Mouse (Mus musculus) gastrocnemius, postnatal 25 days (tissue): ENCODE data around the gene Ddi2. TPM values are rescaled to one million over a fixed set of nuclear protein-coding genes. Genes with fewer than 3 reads are reported as not detected.

Experiments
- DNase-seq: peaks from one replicate; pipeline ENCODE4 v3.0.0; 2022
- total RNA-seq, 2 experiments: library from RNA; stranded (reverse); gene quantifications; 1 replicate in 1 of 2; 2 replicates in 1 of 2; pipeline ENCODE4 v1.2.3; 2021

The Ddi2 gene
- total RNA-seq, 2 experiments from 2014 or later = 34.4 to 42.4 TPM

DNA sequence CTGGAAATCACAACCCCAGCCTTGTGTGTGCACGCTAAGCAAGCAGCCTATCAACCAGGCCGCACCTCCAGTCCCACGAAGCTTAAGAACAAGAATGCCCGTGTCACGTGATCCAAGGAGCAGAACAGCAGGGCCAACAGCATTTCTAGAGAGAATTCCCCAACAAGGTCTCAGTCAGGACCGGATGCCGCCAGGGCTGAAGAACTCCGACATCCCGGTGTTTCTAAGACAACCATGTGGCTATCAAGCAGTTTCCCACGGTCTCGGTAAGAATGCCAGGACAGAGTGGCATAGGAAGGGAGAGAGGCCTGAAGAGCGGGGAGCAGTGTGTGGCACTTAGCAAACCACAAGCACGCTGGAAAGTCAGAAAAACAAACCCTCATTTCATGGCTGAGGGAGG is 69.4 kb downstream of the Ddi2 start:
- DNase-seq = no peak

DNA sequence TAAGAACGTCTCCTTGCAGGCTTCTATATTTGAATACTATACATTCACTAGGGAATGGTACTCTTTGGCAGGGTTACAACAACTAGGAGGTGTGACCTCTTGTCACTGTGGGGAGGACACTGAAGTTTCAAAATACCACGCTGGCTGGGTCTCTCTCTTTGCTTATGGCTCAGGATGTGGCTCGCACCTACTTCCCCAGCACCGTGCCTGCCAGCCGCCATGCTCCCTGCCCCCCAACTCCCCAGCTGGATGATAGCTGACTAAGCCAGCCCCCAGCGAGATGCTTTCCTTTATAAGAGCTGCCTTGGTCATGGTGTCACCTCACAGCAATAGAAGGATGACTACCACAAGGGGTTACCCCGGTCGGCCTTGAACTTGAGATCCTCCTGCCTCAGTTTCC is 70.2 kb downstream of the Ddi2 start:
- no peak for DNase-seq

DNA sequence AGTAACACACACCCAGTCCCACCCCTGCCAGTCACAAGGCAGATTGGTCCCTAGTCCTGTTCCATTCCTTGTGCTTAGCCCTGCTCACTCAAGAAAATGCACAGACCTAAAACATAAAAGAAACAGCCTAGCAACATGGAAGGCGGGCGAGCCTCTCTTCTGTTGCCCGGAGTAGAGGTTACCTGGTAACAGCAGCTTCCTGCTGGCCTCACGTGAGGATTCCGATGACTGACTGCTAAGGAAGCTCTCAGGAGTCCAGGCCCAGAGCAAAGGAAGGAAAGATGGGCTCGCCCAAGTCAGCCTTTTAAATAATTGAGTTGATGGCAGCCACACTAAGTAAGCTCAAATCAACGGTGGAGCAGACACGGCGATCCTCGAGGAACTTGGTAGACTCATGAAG is 71.3 kb downstream of the Ddi2 start:
- no peak for DNase-seq

DNA sequence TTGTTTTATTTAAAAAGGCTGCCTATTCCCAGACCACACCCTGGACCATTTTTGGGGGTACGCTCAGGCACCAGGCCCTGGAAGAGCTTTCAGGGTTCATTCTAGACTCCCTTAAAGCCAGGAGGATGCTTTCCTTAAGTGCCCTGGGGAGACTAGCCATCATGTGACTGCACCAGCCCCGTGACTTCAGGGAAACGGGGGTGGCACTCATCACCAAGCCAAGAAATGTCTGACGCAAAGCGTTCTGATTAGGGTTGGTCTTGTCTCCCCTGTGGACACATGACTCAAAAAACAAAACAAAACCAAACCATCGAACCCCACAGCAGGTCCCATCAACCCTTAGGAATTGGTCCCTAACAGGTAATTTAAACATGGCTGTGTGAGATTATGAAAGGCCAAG is 71.9 kb downstream of the Ddi2 start:
- no peak for DNase-seq

DNA sequence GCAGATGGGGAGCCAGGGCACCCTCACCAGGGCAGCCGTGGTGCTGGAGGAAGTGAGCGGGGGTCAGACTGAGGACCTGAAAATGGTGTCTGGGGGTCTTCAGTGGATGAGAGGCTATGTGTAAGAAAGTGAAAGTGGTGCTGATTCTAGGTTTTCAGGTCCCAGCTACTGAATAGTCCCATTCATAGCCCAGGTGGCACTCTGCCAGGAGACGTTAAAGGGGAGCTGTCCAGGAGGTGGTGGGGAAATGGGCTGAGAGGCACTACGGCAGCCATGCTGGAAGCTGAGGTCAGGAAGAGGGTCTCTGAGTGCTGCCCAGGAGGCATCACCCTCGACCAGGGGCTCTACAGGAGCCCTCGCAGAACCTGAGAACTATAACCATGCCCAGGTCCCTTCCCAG is 74.0 kb downstream of the Ddi2 start:
- DNase-seq = no peak

DNA sequence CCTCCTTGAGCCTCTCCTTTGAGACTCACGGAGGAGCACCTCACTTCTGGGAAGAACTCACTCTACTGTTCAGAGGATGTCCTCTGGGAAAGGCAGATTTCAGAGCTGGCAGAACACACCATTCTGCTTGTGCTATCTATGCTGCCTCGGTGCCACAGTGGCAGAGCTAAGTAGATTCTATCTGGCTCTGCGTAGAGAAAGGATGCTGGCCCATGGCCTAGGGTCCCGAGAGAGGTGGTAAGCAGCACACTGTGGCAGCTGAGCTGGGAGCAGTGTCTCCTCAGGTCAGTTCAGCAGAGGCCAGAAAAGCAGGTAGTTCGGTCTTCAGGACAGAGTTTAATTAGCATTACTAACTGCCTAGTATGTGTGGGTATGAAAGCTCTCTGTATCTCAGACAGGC is 75.0 kb downstream of the Ddi2 start:
- DNase-seq = peak; percentile 51

DNA sequence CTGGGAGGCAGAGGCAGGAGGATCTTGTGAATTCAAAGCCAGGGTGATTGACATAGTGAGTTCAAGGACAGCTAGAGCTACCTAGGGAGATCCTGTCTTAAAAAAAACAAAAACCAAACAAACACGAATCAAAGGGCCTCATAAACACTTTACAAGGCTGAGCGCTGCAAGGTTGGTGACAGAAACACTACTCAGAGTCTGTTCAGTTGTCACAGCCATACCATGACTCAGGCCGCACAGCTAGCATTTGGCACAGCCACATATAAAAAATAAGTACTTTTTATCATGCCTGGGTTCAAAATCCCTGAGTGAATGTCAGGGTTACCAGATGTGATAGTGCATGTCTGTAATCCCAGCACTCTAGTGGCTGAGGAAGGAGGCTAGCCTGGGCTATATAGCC is 76.0 kb downstream of the Ddi2 start:
- DNase-seq = no peak

DNA sequence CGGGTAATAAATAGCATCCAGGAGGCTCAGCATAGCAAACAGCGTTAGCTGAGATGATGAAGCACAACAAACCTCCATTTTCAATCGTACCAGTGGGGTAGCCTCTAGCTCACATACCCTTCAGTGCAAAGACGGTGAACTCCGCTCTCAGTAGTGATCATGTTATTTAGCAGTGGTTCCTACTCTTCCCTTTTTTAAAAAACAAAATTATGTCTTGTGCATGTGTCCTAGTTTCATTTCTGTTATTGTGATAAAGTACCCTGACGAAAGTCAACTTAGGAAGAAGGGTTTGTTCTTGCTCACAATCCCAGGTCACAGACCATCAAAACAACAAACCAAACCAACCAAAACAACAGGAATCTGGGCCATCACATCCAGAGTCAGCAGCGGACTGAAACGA is 77.2 kb downstream of the Ddi2 start:
- DNase-seq = no peak

DNA sequence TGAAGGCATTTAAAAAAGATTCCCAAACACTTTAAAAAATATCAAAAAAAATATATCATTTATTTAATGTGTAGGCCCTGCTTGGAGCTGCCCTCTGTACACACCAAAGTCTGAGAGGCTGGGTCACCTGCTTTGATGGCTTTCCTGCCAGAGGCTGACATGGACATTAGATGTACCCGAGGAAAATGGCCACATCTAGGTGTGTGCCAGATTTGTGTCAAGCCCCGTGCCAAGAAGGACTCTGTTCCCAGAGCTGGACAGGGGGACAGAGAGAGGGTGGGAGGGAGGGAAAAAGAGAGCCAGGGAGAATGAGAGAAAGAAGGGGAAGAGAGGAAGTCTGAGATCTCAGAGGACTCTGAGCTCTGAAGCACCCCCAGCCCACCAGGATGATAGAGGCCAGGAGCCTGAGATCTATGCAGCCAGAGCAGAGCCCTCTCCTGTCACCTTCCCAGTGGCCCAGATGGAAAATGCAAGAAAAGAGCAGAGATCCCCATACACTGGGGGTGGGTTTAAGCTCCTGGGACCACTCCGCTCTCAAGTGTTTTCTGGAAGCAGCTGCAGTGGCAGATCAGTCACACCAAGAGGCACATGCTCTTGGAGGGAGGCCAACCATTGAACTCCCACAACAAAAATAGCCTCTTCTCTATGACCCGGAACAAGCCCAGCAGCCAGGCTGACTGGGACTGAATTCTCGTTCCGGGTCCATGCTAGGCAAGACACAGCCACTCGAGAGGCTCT is 79.9 kb downstream of the Ddi2 start:
- DNase-seq = peak; percentile 73

DNA sequence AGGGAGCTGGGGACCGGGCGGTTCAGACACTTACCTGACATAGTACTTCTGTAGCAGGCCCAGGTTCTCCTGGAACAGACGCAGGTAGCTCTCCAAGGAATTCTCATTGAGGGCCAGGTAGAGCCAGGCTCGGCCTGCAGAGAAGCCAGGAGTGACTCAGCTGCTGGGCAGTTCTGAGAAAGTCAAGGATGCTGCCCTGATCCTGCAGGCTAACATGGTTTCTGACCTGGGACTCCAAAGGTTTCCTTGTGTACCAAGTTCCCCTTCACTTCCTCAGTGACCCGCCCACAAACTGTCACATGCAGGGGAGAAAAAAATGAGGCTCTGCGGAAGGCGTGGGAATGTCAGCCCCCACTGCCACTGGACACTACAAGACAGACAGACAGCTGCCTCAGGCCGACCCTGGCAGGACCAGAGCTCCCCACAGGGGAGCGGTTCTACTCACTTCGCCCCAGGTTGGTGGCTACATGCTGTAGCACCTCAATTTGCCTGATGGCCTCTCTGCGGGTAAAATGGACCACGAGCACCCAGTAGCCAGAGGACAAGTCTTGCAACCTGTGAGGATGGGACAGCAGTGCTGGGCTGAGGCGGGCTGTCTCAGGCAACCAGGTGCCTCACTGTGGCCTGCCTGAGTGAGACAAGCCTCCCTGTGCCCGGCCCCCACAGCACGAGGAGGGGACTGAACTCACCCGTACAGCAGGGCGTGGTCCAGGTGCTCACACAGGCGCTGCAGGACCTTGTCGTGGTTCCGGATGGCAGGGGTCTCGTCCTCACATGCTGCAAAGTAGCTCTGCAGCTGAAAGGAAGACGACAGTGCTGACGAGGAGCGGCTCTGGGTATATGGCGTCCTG is 81.0 kb downstream of the Ddi2 start:
- DNase-seq = no peak

DNA sequence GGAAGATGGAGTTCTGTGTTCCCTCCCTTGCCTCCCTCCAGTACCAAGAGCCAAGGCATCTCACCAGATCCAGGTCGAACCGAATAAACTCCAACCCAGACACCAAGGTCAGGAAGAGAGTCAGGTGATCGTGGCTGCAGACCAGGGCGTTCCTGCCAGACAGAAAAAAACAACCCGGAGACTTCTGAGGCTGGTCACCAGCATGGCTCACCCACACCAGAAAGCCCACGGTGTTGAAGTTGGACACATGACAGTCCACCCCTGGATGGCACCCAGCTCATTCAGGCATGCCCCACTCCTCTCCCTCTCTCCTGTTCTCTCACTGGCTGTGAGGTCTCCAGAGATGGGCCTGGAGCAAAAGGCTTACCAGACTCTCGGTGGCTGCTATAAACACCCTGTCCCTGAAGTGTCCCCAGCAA is 81.9 kb downstream of the Ddi2 start:
- peak; percentile 66 for DNase-seq

DNA sequence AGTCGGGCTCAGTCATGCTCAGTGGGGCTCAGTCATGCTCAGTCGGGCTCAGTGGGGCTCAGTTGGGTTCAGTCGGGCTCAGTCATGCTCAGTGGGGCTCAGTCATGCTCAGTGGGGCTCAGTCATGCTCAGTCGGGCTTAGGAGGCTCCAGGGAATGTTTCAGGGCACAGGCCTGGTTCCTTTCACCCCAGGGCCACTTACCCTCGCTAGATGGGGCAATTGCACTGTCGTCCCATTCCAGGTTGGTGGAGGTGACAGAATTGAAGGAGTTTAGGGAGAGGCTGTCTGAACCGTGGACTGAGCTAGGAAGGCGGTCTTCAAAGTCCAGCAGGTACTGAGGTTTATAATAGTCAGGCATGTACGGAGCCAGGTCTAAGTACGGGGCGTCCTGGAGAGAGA is 83.7 kb downstream of the Ddi2 start:
- no peak for DNase-seq

DNA sequence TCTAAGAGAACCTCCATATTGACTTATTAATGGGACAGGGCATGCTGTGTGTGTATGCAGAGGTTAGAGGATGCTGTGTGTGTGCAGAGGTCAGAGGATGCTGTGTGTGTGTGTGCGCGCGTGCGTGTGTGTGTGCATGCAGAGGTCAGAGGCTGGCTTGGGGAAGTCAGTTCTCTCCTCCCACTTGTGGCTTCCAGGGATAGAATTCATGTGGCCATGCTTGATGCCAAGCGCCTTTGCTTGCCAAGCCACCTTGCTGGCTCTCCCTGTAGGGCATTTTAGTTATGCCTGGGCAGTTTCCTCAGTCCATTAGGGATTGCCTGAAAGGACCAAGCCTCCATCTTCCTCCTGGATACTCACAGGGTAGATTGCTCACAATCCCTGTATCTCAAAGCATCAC is 86.5 kb downstream of the Ddi2 start:
- DNase-seq = no peak

DNA sequence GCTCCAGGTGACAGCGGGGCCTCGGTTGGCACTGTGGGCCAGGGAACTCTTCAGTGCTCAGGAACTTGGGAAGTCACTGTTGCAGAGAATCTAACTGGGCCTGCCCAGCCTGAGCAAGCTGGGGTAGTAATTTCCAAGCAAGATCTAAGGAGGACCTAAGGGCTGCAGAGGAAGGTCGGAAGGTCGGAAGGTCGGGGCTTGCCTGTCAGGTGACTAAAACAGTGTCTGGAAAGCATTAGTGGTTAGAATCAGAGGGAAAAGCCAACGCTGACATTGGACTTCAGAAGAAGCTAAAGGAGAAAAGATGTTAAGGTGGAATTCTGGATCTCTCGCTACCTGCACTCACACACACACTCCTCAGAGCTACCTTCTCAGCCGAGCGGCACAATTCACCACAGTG is 87.2 kb downstream of the Ddi2 start:
- no peak for DNase-seq

DNA sequence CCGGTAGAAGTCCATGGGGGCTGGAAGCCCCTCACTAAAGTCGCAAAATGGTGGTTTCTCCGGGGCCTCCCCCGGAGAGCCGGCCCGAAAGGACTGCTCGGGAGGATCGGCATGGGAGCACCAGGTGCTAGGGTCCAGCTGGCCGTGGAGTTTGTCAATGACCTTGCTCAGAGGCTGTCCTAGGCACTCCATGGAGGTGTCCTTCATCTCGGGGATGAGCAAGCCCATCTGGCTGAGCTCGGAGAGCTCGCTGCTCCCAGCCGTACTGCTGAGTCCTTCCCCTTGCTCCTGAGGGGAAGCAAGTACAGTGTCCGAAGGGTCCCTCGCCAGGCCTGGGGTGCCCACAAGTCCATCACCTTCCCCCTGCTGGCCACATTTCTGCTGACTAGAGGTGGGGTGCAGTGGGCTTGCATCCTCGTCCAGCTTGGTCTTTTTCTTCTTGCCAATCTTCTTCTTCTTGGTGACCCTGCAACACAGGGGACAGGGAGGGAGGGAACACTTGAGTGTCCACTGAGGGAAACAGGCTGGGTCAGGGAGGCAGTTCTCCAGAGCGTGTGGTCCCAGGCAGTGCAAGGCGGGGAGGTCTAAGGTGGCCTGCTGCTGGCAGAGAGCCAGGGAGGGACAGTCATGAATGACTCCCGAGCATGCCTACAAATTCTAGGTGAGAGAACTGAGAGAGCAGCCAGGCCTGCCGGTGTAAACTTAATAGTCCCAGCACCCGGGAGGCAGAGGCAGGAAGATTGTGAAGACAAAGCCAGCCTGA is 90.9 kb downstream of the Ddi2 start:
- DNase-seq = no peak

DNA sequence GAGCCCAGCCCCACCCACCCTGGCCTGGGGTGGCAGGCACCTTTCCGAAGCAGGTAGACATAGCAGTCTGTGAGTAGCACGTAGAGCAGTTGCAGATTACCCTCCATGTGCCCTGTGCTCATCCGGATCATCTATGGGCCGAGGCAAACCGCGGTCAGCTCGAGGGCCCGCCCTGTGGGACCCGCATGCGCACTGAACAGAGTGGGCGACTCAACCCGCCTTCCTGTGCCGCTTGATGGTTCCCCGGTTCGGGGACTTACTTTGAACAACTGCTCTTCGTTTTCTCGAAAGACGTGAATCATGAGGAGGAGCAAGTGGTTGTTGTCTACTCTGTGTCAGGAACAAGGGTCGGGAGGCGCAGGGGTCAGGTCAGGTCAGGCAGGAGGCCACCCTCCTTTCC is 92.0 kb downstream of the Ddi2 start:
- no peak for DNase-seq

DNA sequence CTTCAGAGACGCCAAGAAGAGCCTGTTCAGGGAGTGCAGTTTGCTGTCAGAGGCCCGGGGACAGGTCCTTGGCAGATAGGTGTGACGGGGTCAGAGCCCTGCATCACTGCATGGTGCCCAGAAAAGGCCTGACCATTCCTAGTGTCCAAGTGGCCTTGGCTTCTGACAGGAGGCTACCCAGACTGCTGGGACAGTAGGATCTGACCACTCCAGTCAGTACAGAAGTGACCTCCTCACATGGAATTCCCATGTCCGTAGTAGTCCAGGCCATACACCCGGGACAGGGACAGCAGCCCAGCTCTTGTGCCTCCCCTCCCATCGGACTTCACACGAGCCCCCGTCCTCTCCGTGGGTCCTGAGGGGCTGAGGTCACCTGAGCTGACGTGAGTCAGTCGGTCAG is 93.2 kb downstream of the Ddi2 start:
- no peak for DNase-seq

DNA sequence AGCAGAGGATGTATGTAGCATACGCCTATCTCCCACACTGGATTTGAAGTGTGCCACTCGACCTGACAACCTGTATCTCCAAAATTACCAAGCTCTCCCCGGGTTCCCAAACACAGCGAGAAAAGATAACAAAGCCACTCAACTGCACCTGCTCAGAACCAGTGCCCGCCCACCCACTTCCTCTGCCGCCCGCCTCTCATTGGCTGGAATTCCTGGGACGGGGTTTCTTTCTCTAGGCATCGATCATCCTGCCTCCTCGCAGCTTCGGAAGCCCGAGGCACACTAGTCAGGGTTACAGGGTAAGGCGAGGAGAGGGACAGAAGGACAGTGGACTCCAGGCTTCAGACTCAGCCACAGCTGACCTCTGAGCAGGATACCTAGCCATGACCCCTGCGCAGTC is 94.6 kb downstream of the Ddi2 start:
- no peak for DNase-seq

Other genes starting within 250 kb of the Ddi2 start
- 10 to 100 TPM; 18.6 to 19.9 TPM for gene Spen, start 184.8 kb downstream of the Ddi2 start, total RNA-seq
- 1 to 10 TPM; 1.5 to 4.7 TPM for gene Fblim1, start 117.3 kb downstream of the Ddi2 start, total RNA-seq
- gene Tmem82, start 104.8 kb downstream of the Ddi2 start, total RNA-seq = 1 to 10 TPM; 1.2 to 2.3 TPM
- 10 to 100 TPM; 14.7 to 14.8 TPM for gene Slc25a34, start 99.6 kb downstream of the Ddi2 start, total RNA-seq
- 10 to 100 TPM; 24.3 to 32.7 TPM for gene Plekhm2, start 58.5 kb downstream of the Ddi2 start, total RNA-seq
- gene Rsc1a1, start 37.8 kb downstream of the Ddi2 start, total RNA-seq = 1 to 10 TPM; 1.4 to 2.3 TPM
- under 1 TPM in 1 of 2 experiments, not detected in 1; 0.20 TPM for gene Agmat, start 23.3 kb upstream of the Ddi2 start, total RNA-seq
- 10 to 100 TPM; 10.1 to 12.0 TPM for gene Dnajc16, start 67.5 kb upstream of the Ddi2 start, total RNA-seq
- 1 to 10 TPM; 2.0 TPM for gene Casp9, start 70.2 kb upstream of the Ddi2 start, total RNA-seq
- not detected for gene Cela2a, start 102.7 kb upstream of the Ddi2 start, total RNA-seq
- gene Ctrc, start 122.9 kb upstream of the Ddi2 start, total RNA-seq = not detected
- 1 to 10 TPM; 5.6 to 8.7 TPM for gene Efhd2, start 151.5 kb upstream of the Ddi2 start, total RNA-seq